Mouse (Mus musculus): ENCODE measurements at regions not wholly inside any gene's neighbourhood (a gene's known extent, or its start where the extent isn't known, plus 50 kb on each side); places are given as distances from the start of the nearest gene placed in this dataset.
A peak's percentile ranks its signal among the peaks of the same experiment; 100 is the strongest.
"Not testable (repeated sequence)": the region's sequence is repeated elsewhere in the genome, so short reads cannot be mapped to it uniquely, and the experiment has no call there.

GRCm38 (mm10) chr12:29290591-29291351 lies 237.4 kb upstream of the Myt1l start:
- DNase-seq: peak; percentile 56 to 62

- no peak for DNase-seq
Observed at GRCm38 (mm10) chr12:29297984-29298383, 230.2 kb upstream of the Myt1l start.

- no peak for DNase-seq
Observed at GRCm38 (mm10) chr12:29315636-29316035, 212.5 kb upstream of the Myt1l start.

GRCm38 (mm10) chr12:29321468-29321867 lies 206.7 kb upstream of the Myt1l start:
- DNase-seq: no peak

- DNase-seq: no peak
Observed at GRCm38 (mm10) chr12:29323534-29323933, 204.7 kb upstream of the Myt1l start.

- DNase-seq: no peak
Observed at GRCm38 (mm10) chr12:29335839-29336469, 192.2 kb upstream of the Myt1l start.

GRCm38 (mm10) chr12:29337336-29337735 lies 190.8 kb upstream of the Myt1l start:
- DNase-seq: no peak

GRCm38 (mm10) chr12:29341388-29341995 lies 186.7 kb upstream of the Myt1l start:
- DNase-seq: no peak

- no peak for DNase-seq
Observed at GRCm38 (mm10) chr12:29343147-29343852, 184.9 kb upstream of the Myt1l start.

GRCm38 (mm10) chr12:29348698-29349097 lies 179.5 kb upstream of the Myt1l start:
- no peak for DNase-seq

GRCm38 (mm10) chr12:29349146-29349850 lies 178.9 kb upstream of the Myt1l start:
- no peak for DNase-seq

GRCm38 (mm10) chr12:29353777-29354496 lies 174.2 kb upstream of the Myt1l start:
- no peak for DNase-seq

GRCm38 (mm10) chr12:29354816-29355215 lies 173.4 kb upstream of the Myt1l start:
- no peak for DNase-seq

GRCm38 (mm10) chr12:29356681-29357397 lies 171.3 kb upstream of the Myt1l start:
- DNase-seq: no peak

GRCm38 (mm10) chr12:29361236-29361635 lies 166.9 kb upstream of the Myt1l start:
- DNase-seq: no peak

GRCm38 (mm10) chr12:29367741-29368106 lies 160.5 kb upstream of the Myt1l start:
- DNase-seq: not testable (repeated sequence)

GRCm38 (mm10) chr12:29368107-29368819 lies 159.9 kb upstream of the Myt1l start:
- DNase-seq: no peak

GRCm38 (mm10) chr12:29368820-29369175 lies 159.4 kb upstream of the Myt1l start:
- no peak for DNase-seq

GRCm38 (mm10) chr12:29391756-29392155 lies 136.4 kb upstream of the Myt1l start:
- DNase-seq: no peak

- no peak for DNase-seq
Observed at GRCm38 (mm10) chr12:29394271-29394670, 133.9 kb upstream of the Myt1l start.

GRCm38 (mm10) chr12:29394881-29395280 lies 133.3 kb upstream of the Myt1l start:
- no peak for DNase-seq
